Mouse (Mus musculus): ENCODE results near the gene Tm4sf5.

DNA sequence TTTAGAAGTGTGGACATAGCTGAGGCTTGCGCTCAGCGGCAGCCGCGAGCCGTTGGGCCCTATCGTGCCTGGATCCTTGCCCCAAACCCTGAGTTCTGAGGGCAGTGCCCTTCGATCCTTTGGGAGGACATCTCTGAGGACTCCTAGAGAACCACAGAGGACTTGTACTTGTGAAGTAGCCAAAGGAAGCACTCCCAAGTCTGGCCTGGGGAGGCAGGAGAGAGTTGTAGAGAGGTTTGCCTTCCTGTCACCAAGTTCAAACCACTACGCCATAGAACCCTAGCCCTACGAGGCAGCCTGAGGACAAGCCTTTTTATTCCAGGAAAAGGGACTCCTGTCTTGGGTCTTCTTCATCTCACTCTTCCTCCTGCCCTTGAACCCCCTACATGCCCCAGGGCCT is 52.5 kb downstream of the Tm4sf5 start:
- TF ChIP-seq MXI1 (IDR thresholded peaks at IDR 0.05; ENCODE audit: low read depth, low read length) (no peak), GABPA (IDR thresholded peaks at IDR 0.05; ENCODE audit: insufficient replicate concordance, low read depth, low read length) (no peak), ETS1 (conservative IDR thresholded peaks at IDR 0.05; ENCODE audit: low read depth, low read length) (no peak)
